Mouse (Mus musculus): ENCODE results near the gene Hras. TPM values are rescaled to one million over a fixed set of nuclear protein-coding genes. Genes with fewer than 3 reads are reported as not detected.
A peak's percentile ranks its signal among the peaks of the same experiment; 100 is the strongest.

Hras gene
- total RNA-seq, 2 experiments from 2014 or later = 219 to 244 TPM

GRCm38 (mm10) chr7:141193348-141193856, 403 bp downstream of the Hras start:
- Histone ChIP-seq H3K27ac (peak overlapping the region; percentile 89), H3K4me3 (peak overlapping the region; percentile 87)
- no peak for DNase-seq (ENCODE audit: extremely low spot score in 1 of 2, low spot score in 2 of 2)
- intact Hi-C loops (cut with DNase I) = no loop called here
- TF ChIP-seq CTCF (IDR thresholded peaks at IDR 0.05) = no peak

- H3K27ac ChIP-seq = peak overlapping the region; percentile 89
- no peak for DNase-seq (ENCODE audit: extremely low spot score in 1 of 2, low spot score in 2 of 2)
- peak overlapping the region; percentile 87 for H3K4me3 ChIP-seq
- intact Hi-C loops (cut with DNase I) = no loop called here
- no peak for TF ChIP-seq CTCF (IDR thresholded peaks at IDR 0.05)
Measured at GRCm38 (mm10) chr7:141192776-141193347, 943 bp downstream of the Hras start.

- Histone ChIP-seq H3K27ac (no peak overlapping the region), H3K4me3 (no peak overlapping the region; the same call in 1 of the 2 replicates)
- no peak for TF ChIP-seq CTCF (IDR thresholded peaks at IDR 0.05)
- intact Hi-C loops (cut with DNase I) = no loop called here
- DNase-seq (ENCODE audit: extremely low spot score in 1 of 2, low spot score in 2 of 2) = no peak
Measured at GRCm38 (mm10) chr7:141191796-141192685, 1.8 kb downstream of the Hras start.

- Histone ChIP-seq H3K27ac (no peak overlapping the region), H3K4me3 (no peak overlapping the region)
- no peak for TF ChIP-seq CTCF (IDR thresholded peaks at IDR 0.05)
- DNase-seq (ENCODE audit: extremely low spot score in 1 of 2, low spot score in 2 of 2) = no peak
- intact Hi-C loops (cut with DNase I) = no loop called here
Measured at GRCm38 (mm10) chr7:141191036-141191435, 2.8 kb downstream of the Hras start.

GRCm38 (mm10) chr7:141190220-141190619, 3.6 kb downstream of the Hras start:
- no peak for DNase-seq (ENCODE audit: extremely low spot score in 1 of 2, low spot score in 2 of 2)
- H3K4me3 ChIP-seq = no peak overlapping the region
- no peak for TF ChIP-seq CTCF (IDR thresholded peaks at IDR 0.05)
- H3K27ac ChIP-seq = no peak overlapping the region
- intact Hi-C loops (cut with DNase I) = no loop called here

- no peak for TF ChIP-seq CTCF (IDR thresholded peaks at IDR 0.05)
- DNase-seq (ENCODE audit: extremely low spot score in 1 of 2, low spot score in 2 of 2) = no peak
- Histone ChIP-seq H3K4me3 (no peak overlapping the region), H3K27ac (no peak overlapping the region)
- intact Hi-C loops (cut with DNase I) = no loop called here
Measured at GRCm38 (mm10) chr7:141188733-141189132, 5.1 kb downstream of the Hras start.

GRCm38 (mm10) chr7:141188194-141188593, 5.6 kb downstream of the Hras start:
- Histone ChIP-seq H3K4me3 (no peak overlapping the region), H3K27ac (no peak overlapping the region)
- TF ChIP-seq CTCF (IDR thresholded peaks at IDR 0.05) = no peak
- intact Hi-C loops (cut with DNase I) = no loop called here
- no peak for DNase-seq (ENCODE audit: extremely low spot score in 1 of 2, low spot score in 2 of 2)

GRCm38 (mm10) chr7:141176173-141176572, 17.6 kb downstream of the Hras start:
- Histone ChIP-seq H3K4me3 (no peak overlapping the region), H3K27ac (no peak overlapping the region)
- intact Hi-C loops (cut with DNase I) = loop anchor here (1.0 to 5.0 kb wide), 3 partner anchors 84 to 331 kb away; partner anchors contain the start of gene Scgb1c1
- peak; percentile 89 for TF ChIP-seq CTCF (IDR thresholded peaks at IDR 0.05)
- peak; percentile 82 to 85 for DNase-seq (ENCODE audit: extremely low spot score in 1 of 2, low spot score in 2 of 2)

GRCm38 (mm10) chr7:141175068-141175467, 18.7 kb downstream of the Hras start:
- peak; percentile 8; the same call in 1 of the 2 replicates for TF ChIP-seq CTCF (IDR thresholded peaks at IDR 0.05)
- no peak for DNase-seq (ENCODE audit: extremely low spot score in 1 of 2, low spot score in 2 of 2)
- Histone ChIP-seq H3K27ac (no peak overlapping the region), H3K4me3 (no peak overlapping the region)
- intact Hi-C loops (cut with DNase I) = loop anchor here (5.0 kb wide), 1 partner anchor 268 kb away; no protein-coding TSS in a partner anchor

- H3K4me3 ChIP-seq = peak overlapping the region; percentile 78
- H3K27ac ChIP-seq = peak overlapping the region; percentile 94
- intact Hi-C loops (cut with DNase I) = loop anchor here (2.0 to 5.0 kb wide), 4 partner anchors 43 to 316 kb away; partner anchors contain the start of genes Bet1l, Gm45785 and Ric8a
- TF ChIP-seq CTCF (IDR thresholded peaks at IDR 0.05) = no peak
- DNase-seq (ENCODE audit: extremely low spot score in 1 of 2, low spot score in 2 of 2) = no peak
Measured at GRCm38 (mm10) chr7:141173323-141173850, 20.4 kb downstream of the Hras start.

- TF ChIP-seq CTCF (IDR thresholded peaks at IDR 0.05) = no peak; the same call in 1 of the 2 replicates
- Histone ChIP-seq H3K27ac (peak within 1 kb of the TSS; percentile 94), H3K4me3 (peak within 1 kb of the TSS; percentile 78)
- intact Hi-C loops (cut with DNase I) = loop anchor here (2.0 to 5.0 kb wide), 4 partner anchors 42 to 315 kb away; partner anchors contain the start of genes Bet1l, Gm45785 and Ric8a
- DNase-seq (ENCODE audit: extremely low spot score in 1 of 2, low spot score in 2 of 2) = peak; percentile 90 to 92
Measured at GRCm38 (mm10) chr7:141172116-141173006, 21.4 kb downstream of the Hras start, which contains the start of gene Rnh1. Gene Rnh1, minus strand, starts transcription at chr7:141172857.

All from left cerebral cortex, adult 2 months (tissue).